Mouse (Mus musculus) megakaryocyte, embryonic 14.5 days (primary cell): ENCODE data around the gene Robo1.

Experiments
- FLI1 ChIP-seq: IDR thresholded peaks from 2 replicates; pipeline ENCODE4 v1.6.1; 2012; ENCODE audit warnings: low read length, inconsistent platforms, mixed read lengths
- GATA1 ChIP-seq: IDR thresholded peaks from 3 replicates; pipeline ENCODE4 v1.6.1; 2012; ENCODE audit warnings: mixed read lengths, low read length, inconsistent platforms, borderline replicate concordance

DNA sequence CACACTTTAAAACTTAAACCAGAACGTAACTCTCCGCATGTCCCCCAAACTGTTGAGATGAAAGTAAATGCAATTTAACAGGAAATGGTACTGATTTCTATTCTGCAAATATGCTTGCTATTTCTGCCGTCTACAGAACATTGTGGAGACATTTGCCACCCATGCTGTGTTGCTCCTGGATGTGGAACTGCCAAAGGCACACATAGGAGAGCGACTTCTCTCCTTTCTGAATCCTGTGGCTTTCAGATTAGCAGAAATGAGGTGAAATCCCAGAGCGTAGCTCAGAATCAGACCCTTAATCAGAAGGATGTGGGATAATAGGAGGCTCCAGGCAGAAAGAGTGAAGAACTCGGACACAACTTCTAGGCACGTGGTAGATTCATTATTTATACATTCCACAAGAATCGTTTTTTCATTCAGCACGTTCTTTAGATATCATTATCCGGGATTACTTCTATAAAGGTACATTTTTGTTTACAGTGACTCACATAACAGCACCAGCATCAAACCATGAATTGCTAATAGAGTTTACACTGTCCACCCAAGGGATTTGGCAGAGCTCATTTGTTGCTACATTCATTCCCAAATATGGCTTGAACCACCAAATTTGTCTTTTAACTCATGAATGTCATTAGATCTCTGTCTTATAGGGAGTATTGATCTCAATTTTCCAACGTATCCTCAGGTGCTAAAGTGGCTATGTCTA, 276.5 kb downstream of the Robo1 start:
- TF ChIP-seq GATA1 (no peak), FLI1 (no peak)
